Mouse (Mus musculus): Measurements from ENCODE around the gene Anks4b.

Gene Anks4b

GRCm38 (mm10) chr7:120173603-120174244 lies at the start of gene Anks4b:
Anks4b (plus strand) TSS chr7:120173858.
- peak; percentile 93 to 95 for DNase-seq

- DNase-seq, result peak; percentile 58 to 79
Observed at GRCm38 (mm10) chr7:120124844-120125243, 48.8 kb upstream of the Anks4b start.

- no peak for DNase-seq
Observed at GRCm38 (mm10) chr7:120126976-120127685, 46.5 kb upstream of the Anks4b start.

GRCm38 (mm10) chr7:120127686-120128059 lies 46.0 kb upstream of the Anks4b start:
- DNase-seq, result no peak

GRCm38 (mm10) chr7:120128951-120129350 lies 44.7 kb upstream of the Anks4b start:
- no peak for DNase-seq

- DNase-seq, result no peak
Observed at GRCm38 (mm10) chr7:120142743-120143142, 30.9 kb upstream of the Anks4b start.

- DNase-seq, result no peak
Observed at GRCm38 (mm10) chr7:120145191-120145590, 28.5 kb upstream of the Anks4b start, which contains the start of gene Zp2. Zp2 (minus strand) TSS chr7:120145291.

GRCm38 (mm10) chr7:120150257-120150656 lies 23.4 kb upstream of the Anks4b start:
- DNase-seq, result peak; percentile 53 to 62

- DNase-seq, result peak in 1 of 2 experiments; percentile 23
Observed at GRCm38 (mm10) chr7:120150898-120151297, 22.8 kb upstream of the Anks4b start.

- DNase-seq, result no peak
Observed at GRCm38 (mm10) chr7:120156841-120157409, 16.7 kb upstream of the Anks4b start.

GRCm38 (mm10) chr7:120157575-120158061 lies 16.0 kb upstream of the Anks4b start:
- no peak for DNase-seq

GRCm38 (mm10) chr7:120158121-120158613 lies 15.5 kb upstream of the Anks4b start:
- DNase-seq, result no peak

- peak in 1 of 2 experiments; percentile 58 for DNase-seq
Observed at GRCm38 (mm10) chr7:120163581-120164251, 9.9 kb upstream of the Anks4b start.

GRCm38 (mm10) chr7:120172188-120172700 lies 1.4 kb upstream of the Anks4b start:
- DNase-seq, result no peak

GRCm38 (mm10) chr7:120174723-120175504 lies 1.3 kb downstream of the Anks4b start:
- no peak for DNase-seq

GRCm38 (mm10) chr7:120177611-120178010 lies 4.0 kb downstream of the Anks4b start:
- no peak for DNase-seq

GRCm38 (mm10) chr7:120178935-120179334 lies 5.3 kb downstream of the Anks4b start:
- DNase-seq, result no peak

GRCm38 (mm10) chr7:120180547-120180946 lies 6.9 kb downstream of the Anks4b start:
- DNase-seq, result no peak

GRCm38 (mm10) chr7:120181401-120182230 lies 8.0 kb downstream of the Anks4b start:
- DNase-seq, result no peak

GRCm38 (mm10) chr7:120182891-120183290 lies 9.2 kb downstream of the Anks4b start:
- DNase-seq, result peak in 1 of 2 experiments; percentile 23

GRCm38 (mm10) chr7:120188946-120189345 lies 15.3 kb downstream of the Anks4b start:
- peak in 1 of 2 experiments; percentile 40 for DNase-seq

Data from kidney, adult 8-10 months (tissue).